Mouse (Mus musculus): ENCODE measurements at regions not wholly inside any gene's neighbourhood (a gene's known extent, or its start where the extent isn't known, plus 50 kb on each side); places are given as distances from the start of the nearest gene placed in this dataset.

DNA sequence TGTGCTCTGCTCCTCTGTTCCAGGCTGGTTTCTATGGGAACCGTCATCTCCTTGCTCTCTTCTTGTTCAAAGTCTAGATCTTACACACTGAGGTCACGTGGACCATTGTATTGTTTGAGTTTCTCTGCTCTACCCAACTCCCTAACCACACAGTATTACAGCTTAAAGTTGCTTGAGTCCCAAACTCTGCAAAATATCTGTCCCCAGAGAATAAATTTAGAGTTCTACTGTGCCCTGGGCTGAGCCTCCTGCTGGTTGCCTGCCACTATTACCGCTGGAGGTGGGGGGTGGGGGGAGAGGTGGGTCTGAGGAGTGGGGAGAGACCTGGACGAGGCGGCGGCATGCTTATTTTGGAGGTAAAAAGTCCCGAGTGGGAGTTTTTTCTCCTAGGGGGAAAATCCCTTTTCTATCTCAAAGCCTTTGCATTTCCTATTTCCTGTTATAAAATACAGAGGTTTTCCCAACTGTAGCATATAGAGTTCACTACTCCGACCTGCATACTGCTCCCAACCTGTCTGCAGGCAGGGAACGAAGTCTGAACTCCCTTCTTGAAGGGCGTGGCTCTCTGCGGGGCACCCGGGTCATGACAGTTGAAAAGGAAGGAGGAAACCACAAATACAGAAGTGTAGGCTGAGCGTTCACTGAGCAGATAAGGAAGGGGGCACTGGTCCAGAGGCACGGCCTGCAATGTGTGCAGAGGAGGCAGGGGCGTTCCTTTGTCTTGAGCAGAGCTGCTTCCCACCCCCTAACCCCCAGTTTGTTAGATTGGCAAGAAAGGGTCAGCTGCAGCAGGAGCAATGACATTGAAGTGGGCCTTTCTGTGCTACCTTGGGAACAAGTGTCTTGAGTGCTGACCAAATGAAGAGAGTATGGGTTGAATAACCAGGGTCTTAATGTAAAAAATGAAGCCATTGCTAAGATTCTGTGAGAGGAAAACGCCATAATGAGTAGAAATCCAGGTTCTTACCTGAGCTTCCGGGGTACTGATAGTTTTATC is 188.7 kb downstream of the Akap7 start:
- no peak for DNase-seq

DNA sequence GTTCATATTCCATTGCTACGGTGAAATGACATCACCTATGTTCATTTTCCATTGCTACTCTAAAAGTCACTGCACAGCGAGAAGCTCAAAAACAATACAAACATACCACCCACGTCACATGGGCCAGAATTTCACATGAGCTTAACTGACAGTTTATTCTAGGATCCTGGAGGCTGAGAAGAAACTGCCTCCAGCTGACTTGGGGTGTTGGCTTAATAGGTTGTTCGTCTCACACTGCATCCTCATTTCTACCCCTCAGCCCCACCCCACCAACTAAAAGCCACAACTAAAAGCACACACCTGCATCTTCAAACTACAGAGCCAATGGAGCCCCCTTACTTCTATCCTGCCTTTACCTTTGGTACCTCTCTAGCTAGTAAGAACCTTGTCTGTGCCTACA is 187.0 kb upstream of the Arg1 start:
- intact Hi-C loops (cut with DNase I), result no loop called here
- no peak for DNase-seq

More for the DNA sequence above, 188.7 kb downstream of the Akap7 start:
- intact Hi-C loops (cut with DNase I), result no loop called here

DNA sequence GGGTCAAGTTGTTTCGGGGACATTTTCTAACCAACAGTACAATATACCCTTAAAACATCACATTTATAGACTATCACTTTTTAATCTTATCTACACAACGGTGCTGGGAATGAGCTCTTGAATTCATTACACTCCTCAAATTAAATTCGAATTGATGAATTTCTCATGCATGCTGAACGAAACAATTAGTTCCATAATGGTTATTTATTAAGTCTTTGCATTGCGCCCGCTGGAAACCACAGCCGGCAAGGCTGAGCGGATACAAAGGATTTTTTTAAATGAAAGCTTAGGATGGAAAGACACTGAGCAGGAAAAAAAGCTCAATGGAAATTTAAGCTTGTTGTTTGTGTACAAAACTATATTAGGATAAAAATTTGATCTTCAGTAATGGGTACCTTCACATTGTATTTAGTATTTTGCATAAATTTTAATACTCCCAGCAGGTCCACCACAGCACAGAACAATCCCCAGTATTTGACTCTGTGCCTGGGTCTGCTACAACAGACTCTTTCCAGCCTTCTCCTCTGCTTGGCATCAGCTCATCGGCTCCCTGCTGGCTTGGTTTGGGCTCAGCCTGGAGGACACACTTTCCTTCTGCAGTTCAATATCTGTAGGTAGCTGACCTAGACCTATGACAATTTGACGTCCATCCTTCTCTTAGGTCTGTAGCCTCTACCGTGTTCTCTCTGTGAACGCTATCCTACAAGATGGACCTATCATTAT is 185.3 kb upstream of the Arg1 start:
- intact Hi-C loops (cut with DNase I), result no loop called here
- DNase-seq, result peak; percentile 46

DNA sequence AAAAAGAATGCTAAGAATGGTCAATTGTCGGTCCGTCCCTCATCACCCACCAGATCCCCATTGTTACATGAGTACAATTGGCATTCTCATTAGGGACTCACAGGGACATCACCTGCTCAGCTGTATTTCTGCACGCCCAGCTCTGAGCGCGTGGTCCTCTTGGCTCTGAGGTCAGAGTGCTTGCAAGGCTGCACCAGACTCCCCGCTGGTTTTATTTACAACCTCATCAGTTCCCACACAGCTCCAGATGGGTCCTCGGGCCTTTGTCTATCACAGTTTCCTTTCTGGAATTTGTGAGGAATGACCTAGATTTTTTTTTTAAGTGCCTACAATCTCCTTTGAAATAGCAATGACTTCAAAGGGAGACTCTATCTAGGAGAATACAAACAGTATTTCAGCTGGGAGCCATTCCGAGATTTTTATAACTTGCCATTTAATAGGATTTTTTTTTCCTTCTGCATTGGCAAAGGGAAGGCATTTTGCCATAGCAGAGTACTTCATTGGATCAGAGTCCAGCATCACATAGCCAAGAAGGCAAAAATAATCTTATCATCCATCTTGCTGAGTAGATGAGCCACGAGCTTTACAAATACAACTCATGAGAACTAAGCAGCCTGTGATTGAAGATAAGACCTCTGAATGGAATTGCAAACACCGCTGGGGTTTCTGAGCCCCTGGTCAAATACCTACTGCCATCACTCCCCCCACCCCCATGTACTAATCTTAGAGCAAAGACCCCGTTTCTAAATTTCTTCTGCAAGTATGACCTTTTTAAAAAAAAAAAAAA is 184.5 kb upstream of the Arg1 start:
- peak; percentile 69 for DNase-seq
- intact Hi-C loops (cut with DNase I), result no loop called here

DNA sequence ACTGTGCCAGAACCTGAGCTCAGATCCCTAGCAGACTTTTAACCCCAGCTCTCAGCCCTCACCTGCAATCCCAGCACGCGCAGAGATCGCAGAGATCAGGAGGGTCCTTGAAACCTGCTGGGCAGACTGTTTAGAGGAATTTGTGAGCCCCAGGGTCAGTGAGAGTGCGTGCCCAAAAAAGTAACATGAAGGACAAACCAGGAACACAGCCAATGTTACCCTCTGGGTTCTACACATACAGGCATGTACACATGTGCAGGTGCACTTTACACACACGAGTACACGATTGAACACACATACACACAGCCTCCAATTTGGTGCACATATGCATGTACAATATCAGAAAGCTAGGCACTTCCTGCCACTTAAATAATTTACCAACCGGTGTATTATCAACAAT is 183.9 kb upstream of the Arg1 start:
- no peak for DNase-seq
- intact Hi-C loops (cut with DNase I), result no loop called here

DNA sequence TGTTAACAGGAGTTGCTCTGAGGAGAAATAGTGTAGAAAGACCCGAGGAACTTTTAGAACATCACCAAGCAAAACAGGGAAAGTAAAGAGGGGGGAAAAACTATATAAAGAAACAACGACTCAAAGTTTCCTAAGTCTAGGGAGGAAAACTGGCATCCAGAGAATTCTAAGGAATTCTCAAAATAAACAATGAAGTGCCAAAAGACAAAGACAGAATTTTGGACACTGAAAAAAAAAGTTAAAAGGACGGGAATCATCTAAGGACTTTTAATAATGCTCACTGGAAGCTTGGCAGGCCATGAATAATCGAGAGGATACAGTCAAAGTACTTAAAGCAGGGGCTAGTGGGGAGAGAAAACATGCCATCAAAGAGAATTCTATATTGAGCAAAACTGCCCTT is 170.8 kb upstream of the Arg1 start:
- DNase-seq, result no peak
- intact Hi-C loops (cut with DNase I), result no loop called here

DNA sequence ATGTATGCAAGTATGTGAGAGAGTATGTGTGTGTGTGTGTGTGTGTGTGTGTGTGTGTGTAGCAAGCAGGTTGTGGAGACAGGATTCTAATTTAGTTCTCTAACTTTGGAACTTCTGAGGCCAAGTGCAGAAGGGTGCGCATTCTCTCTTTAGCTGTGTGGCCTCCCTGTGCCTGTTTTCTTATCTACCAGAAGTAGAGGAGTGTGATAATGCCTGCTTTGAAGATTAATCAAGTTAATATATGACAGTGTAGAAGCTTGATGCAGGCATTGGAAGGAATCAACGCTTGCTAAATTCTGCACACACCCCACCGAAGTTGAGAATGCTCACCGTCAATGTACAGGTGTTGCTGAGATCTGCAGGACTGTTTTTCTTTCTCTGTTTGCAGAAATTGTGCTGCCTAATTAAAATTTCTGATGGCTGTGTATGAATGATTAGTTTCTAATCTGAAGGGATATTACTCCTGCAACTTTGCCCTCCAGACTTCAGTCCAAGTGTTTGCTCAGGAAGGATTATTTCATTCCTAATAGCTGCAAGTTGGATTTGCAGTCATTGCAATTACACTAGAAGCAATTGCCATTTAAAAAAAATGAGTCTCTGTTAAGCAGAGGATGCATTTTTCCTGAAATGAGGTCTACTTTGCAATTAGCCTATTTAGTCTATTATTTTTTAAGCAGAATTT is 162.6 kb upstream of the Arg1 start:
- intact Hi-C loops (cut with DNase I), result no loop called here
- no peak for DNase-seq

DNA sequence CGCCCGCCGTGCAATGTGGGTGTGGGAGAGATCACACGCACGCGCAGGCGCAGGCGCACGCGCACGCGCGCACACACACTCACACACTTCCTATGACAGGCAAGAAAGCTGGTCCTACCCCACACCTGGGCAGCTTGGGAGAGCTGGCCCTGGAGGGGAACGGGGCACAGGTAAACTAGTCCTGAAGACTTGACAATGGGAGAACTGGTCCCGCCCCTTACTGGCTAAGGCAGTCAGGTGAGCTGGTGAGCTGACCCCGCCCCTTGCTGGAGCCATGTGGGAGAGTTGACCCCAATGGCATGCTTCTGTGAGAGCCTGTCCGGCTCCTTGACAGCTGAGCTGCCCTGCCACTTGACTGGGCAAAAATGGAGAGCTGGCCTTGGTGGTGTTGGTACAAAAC is 159.5 kb upstream of the Arg1 start:
- intact Hi-C loops (cut with DNase I), result no loop called here
- no peak for DNase-seq

DNA sequence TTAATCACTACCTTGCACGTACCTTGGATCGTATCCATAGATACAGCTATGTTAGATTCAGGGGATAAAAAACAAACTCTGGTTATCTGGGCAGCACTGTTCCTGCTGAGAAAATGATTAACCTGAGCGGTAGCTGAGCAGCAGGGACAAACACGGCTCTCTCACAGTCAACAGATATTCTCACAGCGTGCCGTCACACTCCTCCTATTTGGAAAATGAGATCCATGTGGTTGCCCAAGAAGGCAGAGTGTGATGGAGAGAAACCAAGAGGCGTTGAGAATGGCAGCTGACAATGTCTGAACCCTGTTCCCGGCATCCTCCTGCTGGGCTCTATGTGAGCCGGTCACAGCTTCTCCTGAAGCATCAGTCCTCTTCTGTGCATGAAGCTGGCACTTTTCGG is 155.6 kb upstream of the Arg1 start:
- intact Hi-C loops (cut with DNase I), result no loop called here
- peak; percentile 24 for DNase-seq

DNA sequence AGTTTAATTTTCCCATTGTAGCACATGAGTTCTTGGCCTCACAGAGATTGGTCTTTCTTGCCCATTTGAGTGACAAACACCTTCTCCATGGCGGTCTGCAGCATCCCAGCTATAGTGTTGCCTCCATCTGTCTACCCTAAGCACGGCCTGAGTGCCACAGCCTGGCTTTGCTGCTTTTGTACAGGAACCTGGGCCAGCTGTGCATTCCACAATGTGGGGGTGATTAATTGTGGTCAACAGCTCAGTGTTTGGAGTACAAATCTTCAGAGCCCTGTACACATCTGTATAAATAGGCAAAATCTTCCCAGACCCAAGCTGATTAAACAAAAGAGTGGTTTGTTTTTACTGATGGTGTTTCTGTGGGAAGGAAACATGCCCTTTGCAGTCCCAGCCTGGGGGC is 145.3 kb upstream of the Arg1 start:
- intact Hi-C loops (cut with DNase I), result loop anchor here (10.0 kb wide), 1 partner anchor 108 kb away; no protein-coding TSS in a partner anchor
- no peak for DNase-seq

DNA sequence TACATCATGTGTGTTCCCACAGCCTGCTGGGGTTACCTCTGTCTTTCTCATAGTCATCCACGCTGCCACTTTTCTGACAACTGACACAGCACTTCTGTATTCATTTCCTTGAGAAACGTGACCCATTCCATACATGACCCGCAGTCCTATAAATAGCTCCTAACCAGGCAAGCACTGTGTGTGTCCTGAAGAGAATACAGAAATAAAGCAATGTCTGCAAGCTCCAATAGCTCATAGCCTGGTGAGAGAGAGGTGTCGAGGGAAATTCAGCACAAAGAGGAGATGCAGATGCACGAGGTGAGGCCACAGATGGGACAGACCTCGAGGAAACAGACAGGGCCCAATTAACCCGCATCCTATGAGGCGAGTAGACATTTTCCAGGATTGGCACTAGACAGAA is 141.0 kb upstream of the Arg1 start:
- no peak for DNase-seq
- intact Hi-C loops (cut with DNase I), result no loop called here

DNA sequence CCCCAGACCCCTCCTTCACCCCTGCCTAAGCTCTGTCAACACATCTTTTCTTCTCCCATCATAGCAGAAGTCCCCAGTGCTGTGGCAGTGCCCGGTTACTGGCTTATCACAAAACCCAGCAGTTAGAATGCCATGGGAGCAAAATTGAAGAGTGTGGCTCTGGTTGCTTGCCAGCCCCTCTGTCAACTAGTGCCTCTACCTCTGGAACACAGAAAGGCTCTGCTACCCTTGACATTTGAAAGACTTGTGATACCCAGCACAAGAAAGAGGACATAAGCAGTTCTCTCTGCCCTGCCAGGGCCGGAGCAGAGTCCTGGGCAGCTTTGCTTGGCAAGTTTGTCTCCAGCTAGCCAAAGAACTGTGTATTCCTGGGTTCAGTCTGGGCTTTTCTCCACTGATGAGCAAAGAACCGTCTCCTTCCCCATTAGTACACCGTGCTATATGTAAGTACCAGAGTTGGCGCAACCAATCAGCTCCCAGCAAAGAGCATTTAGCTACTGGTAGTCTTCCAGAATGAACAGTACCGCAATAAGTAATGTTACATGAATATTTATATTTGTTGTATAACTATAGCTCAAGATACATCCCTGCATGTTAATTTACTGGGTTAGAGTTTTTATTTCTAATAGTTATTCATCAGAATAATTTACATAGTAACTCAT is 137.5 kb upstream of the Arg1 start:
- DNase-seq, result no peak

DNA sequence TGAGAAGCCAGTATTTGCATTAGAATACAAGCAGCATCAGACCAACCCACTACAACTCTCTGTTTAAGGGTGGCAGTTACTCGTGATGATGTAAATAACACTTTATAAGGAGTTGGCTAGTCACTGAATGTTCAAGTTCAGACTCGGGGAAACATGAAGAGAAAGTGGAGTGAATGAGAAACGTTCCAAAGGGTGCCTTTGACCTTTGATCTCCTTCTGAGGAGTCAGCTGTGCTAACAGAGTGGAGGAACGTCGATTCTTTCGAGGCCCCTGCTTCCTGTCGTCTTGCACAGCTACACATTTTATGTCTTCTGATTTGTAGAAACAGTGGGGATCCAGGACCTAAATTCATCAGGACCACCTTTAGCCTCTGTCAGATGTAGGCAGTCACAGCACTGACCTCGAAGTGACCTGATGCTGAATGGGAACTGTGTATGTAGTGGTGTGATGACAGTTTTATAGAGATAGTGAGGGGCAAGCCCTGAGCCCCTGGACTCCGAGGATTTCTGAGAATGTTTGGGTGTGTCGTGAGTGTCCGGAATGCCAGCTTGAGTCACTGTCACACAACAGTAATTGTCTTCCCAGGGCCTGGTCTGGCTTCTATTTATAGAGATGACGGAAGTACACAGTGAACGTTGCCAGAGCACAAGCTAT is 134.2 kb upstream of the Arg1 start:
- no peak for DNase-seq
- intact Hi-C loops (cut with DNase I), result no loop called here

More for the DNA sequence above, 137.5 kb upstream of the Arg1 start:
- intact Hi-C loops (cut with DNase I), result no loop called here

DNA sequence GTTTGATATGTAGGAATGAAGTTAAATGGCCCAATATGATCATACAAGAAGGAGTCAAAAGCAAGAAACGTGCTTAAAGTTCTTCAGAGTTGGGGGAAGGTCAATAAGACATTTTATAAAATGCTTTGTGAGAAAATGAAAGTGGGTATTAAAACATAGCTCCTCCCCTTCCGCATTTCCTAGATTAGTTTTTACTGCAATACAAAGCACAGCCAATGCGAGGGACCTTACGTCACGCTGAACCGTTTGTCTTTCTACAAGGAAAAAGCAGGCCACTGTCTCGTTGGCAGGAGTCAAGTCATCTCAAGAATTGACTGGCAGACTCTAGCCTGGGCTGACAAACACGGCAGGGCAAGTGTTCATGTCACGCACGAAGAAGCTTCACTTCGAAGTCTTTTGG is 131.4 kb upstream of the Arg1 start:
- no peak for DNase-seq
- intact Hi-C loops (cut with DNase I), result no loop called here

DNA sequence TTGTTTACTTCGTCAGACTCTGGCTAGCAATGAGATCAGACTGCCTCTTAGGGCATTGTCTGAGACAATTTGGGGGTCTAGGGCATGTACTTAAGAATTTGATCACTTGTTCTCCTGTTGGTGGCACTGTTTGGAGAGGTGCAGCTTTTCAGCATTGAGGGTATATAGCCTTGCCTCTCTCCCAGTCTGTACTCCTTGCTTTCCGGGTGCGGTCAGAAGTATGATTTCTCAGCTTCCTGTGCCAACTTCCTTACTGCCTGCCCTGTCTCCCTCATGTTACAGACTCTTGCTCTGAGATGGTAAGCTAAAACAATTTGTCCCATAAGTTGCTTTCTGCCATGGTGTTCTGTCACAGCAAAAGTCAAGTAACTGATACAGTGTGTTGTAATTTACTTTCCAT is 124.7 kb upstream of the Arg1 start:
- no peak for DNase-seq
- intact Hi-C loops (cut with DNase I), result no loop called here

DNA sequence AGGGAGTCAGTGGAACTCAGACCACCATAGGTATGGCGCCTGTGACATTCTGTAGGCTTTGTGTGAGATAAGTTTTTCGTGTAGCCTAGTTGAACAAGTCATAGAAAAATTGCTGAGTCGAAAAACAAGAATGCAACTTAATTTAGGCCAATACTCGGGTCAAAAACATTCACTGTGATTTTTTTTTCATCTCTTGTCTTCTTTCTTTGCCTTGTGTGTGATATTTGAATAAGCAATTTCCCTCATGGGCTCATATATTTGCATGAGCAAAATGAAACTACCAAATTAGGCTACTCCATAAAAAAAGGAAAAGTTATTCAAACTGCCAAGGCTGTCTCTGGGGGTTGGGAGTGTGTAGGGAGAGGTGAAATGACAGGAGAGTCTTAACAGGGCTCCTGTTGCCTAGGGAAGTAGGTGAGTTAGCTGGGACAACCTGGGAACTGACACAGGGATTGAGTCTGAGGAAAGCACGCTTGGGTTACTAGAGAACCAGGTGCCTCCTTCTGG is 124.1 kb upstream of the Arg1 start:
- DNase-seq, result no peak
- intact Hi-C loops (cut with DNase I), result no loop called here

DNA sequence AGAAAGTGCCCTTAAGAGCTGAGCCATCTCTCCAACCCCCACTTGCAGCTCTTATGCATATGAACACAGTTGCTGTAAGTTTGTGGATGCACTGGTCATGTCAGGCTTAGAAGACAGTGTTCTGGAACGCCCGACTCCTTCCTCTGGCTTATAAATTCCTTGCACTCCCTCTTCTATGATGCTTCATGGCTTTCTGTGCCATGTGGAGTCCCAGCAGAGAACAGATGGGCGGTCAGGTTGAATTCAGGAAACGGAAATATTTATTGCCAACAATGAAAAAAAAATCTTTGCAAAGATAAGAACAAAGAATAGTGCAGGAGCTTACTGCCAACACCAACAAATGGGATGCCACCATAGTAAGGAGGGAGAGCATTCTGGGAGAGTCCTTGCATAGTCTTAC is 113.9 kb upstream of the Arg1 start:
- intact Hi-C loops (cut with DNase I), result no loop called here
- DNase-seq, result no peak

DNA sequence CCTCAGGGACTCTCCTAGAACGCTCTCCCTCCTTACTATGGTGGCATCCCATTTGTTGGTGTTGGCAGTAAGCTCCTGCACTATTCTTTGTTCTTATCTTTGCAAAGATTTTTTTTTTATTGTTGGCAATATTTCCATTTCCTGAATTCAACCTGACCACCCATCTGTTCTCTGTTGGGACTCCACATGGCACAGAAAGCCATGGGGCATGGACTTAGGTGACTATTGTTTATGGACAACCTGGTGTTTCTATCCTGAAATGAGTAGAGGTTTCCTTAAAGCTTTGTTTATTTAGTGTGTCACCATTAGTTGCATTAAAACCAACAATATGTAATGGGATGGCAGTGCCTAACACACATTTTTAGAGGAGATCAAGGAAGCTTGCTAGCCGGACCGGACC is 112.6 kb upstream of the Arg1 start:
- intact Hi-C loops (cut with DNase I), result no loop called here
- DNase-seq, result no peak

DNA sequence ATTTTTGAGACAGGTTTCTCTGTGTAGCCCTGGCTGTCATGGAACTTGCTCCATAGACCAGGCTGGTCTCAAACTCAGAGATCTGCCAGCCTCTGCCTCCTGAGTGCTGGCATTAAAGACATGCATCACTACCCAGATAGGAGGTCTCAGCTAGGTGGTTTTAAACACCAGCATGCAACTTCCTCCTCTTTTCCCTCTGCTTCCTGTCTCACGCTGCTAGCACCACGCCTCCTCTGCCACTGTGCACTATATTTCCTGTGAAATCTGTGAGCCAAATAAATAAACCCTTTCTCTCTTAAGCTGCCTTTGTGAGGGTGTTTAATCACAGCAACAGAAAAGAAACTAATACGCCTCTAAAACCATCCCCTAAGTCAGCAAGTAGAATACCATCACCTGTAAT is 109.6 kb upstream of the Arg1 start:
- intact Hi-C loops (cut with DNase I), result no loop called here
- no peak for DNase-seq

Measured in left cerebral cortex, postnatal 4 days (tissue).